Comparison of ENCODE assay signal across 7 mouse cellular contexts in genomic region chr6:43265363-43266041, GRCm38 (mm10). TPM values are rescaled to one million over a fixed set of nuclear protein-coding genes. Genes with fewer than 3 reads are reported as not detected.
DNase-seq lines count a peak whose midpoint lies in the region; ATAC-seq and TF ChIP-seq lines count a peak whose summit lies in the region.

Arhgef5 (plus strand) TSS chr6:43265582.

- no peak for TF ChIP-seq POLR2A in kidney, adult 2 months (IDR thresholded peaks at IDR 0.05; ENCODE audit: low read depth, low read length)

- peak within 1 kb of the TSS; percentile 82 for H3K4me3 ChIP-seq in kidney, adult 2 months (ENCODE audit: insufficient read depth, low read depth, low read length)
- H3K4me3 ChIP-seq in lung, embryonic 15.5 days, result peak within 1 kb of the TSS; percentile 70

- under 1% methylated on average over 48 of the region's 48 CpGs for WGBS in kidney, adult 2 months
- WGBS in lung, embryonic 15.5 days, result under 1% methylated on average over 41 of the region's 48 CpGs

- no peak for TF ChIP-seq CTCF in kidney, adult 2 months (conservative IDR thresholded peaks at IDR 0.05; ENCODE audit: insufficient read depth, insufficient read length, low read depth, low read length)

- H3K9ac ChIP-seq in lung, embryonic 15.5 days, result peak within 1 kb of the TSS; percentile 81

- H3K27ac ChIP-seq in kidney, adult 2 months (ENCODE audit: insufficient read depth, low read depth, low read length), result peak within 1 kb of the TSS; percentile 87
- peak within 1 kb of the TSS; percentile 87 for H3K27ac ChIP-seq in lung, embryonic 15.5 days

- no peaks in the 10 kb centered on the region for H3K27me3 ChIP-seq in kidney, adult 2 months (replicated peaks; ENCODE audit: control insufficient read depth, insufficient read depth, low read length)
- no peaks in the 10 kb centered on the region for H3K27me3 ChIP-seq in lung, embryonic 15.5 days

- H3K4me2 ChIP-seq in lung, embryonic 15.5 days, result peak within 1 kb of the TSS; percentile 80

- peaks cover 17% of the 10 kb centered on the region; the same call in 1 of the 2 replicates for H3K4me1 ChIP-seq in kidney, adult 2 months (ENCODE audit: control insufficient read depth, insufficient read depth, low read length)
- H3K4me1 ChIP-seq in lung, embryonic 15.5 days, result peaks cover 17% of the 10 kb centered on the region

- ATAC-seq in common myeloid progenitor, adult 5-6 weeks (replicated peaks; ENCODE audit: low read depth, poor library complexity, severe bottlenecking), result peak; percentile 41
- peak; percentile 89 for ATAC-seq in lung, embryonic 15.5 days (ENCODE audit: borderline replicate concordance, extremely low read depth, low FRiP score, low TSS enrichment)

- H3K36me3 ChIP-seq in kidney, adult 2 months (ENCODE audit: control insufficient read depth, insufficient read depth, low read length), result no peaks in the 10 kb centered on the region
- peaks cover 3% of the 10 kb centered on the region; the same call in 1 of the 2 replicates for H3K36me3 ChIP-seq in lung, embryonic 15.5 days

- no peaks in the 10 kb centered on the region for H3K9me3 ChIP-seq in lung, embryonic 15.5 days

- DNase-seq in ZHBTc4 (ENCODE audit: low read depth, low spot score), result peak; percentile 48
- peak; percentile 41 to 71 for DNase-seq in heart, adult 9 months (ENCODE audit: low spot score in 2 of 2)
- peak; percentile 94 for DNase-seq in kidney, adult 2 months
- DNase-seq in ovary, adult 18-20 months (ENCODE audit: low spot score), result peak; percentile 63
- peak; percentile 61 to 71 for DNase-seq in urinary bladder, postnatal 4 days (ENCODE audit: low spot score in 2 of 2)

RNA-seq across cellular contexts. Expression of gene Arhgef5, which starts in this region (rescaled TPM):
- 6.4 and 7.1 TPM in 2 replicates for total RNA-seq in common myeloid progenitor, adult 5-6 weeks (2017)
- polyA plus RNA-seq in kidney, adult 2 months (2012; rRNA removed), result 35.2 and 36.4 TPM in 2 replicates
- polyA plus RNA-seq in lung, embryonic 15.5 days (2015; fragmentation: Nextera tagmentation; extraction: Ambion mirVana), result 18.5 and 21.5 TPM in 2 replicates

Comparison
In these comparisons a context has a peak if more than half of its experiments do, and no peak if none do; other contexts are left out.
1. Peak in every context shown above with its lines: DNase-seq, ATAC-seq, H3K4me3 ChIP-seq and H3K27ac ChIP-seq.